Comparison of ENCODE assay signal across 13 mouse cellular contexts in genomic region chr5:128542049-128542448, GRCm38 (mm10). TPM values are rescaled to one million over a fixed set of nuclear protein-coding genes. Genes with fewer than 3 reads are reported as not detected.
DNase-seq lines count a peak whose midpoint lies in the region; ATAC-seq and TF ChIP-seq lines count a peak whose summit lies in the region.
"Had no signal": no experiment of that assay in that cellular context is flagged by ENCODE, and none has a peak within 500 bp of the region (broad histone marks: within the 10 kb centered on the region; RNA-seq: fewer than 3 reads in every experiment).

No protein-coding gene starts in this region.

- WGBS in lung, embryonic 16.5 days = 6% methylated on average over 10 of the region's 10 CpGs
- 21% methylated on average over 10 of the region's 10 CpGs for WGBS in neural tube, embryonic 15.5 days

- H3K4me2 ChIP-seq in lung, embryonic 16.5 days (ENCODE audit: low read depth, low read length) = peak overlapping the region; percentile 41
- peak overlapping the region; percentile 29 for H3K4me2 ChIP-seq in neural tube, embryonic 15.5 days
- H3K4me2 ChIP-seq: forebrain, embryonic 13.5 days had no signal

- no peak overlapping the region for H3K27ac ChIP-seq in gastrocnemius, adult 2 months
- peak overlapping the region; percentile 60 for H3K27ac ChIP-seq in lung, embryonic 16.5 days (ENCODE audit: low read length)
- H3K27ac ChIP-seq in neural tube, embryonic 15.5 days (replicated peaks) = no peak overlapping the region
- H3K27ac ChIP-seq: forebrain, embryonic 13.5 days; macrophage had no signal

- no peaks in the 10 kb centered on the region for H3K4me1 ChIP-seq in lung, embryonic 16.5 days (replicated peaks; ENCODE audit: control insufficient read depth, insufficient read depth, low read length)
- H3K4me1 ChIP-seq in neural tube, embryonic 15.5 days = peaks cover 9% of the 10 kb centered on the region; the same call in 1 of the 2 replicates

- no peaks in the 10 kb centered on the region for H3K27me3 ChIP-seq in lung, embryonic 16.5 days (ENCODE audit: control insufficient read depth, insufficient read depth, low read depth, low read length)
- no peaks in the 10 kb centered on the region for H3K27me3 ChIP-seq in neural tube, embryonic 15.5 days (replicated peaks)

- peak; percentile 22 for DNase-seq in gastrocnemius, adult 2 months
- DNase-seq in gastrocnemius, adult 18-20 months (ENCODE audit: low spot score) = no peak
- DNase-seq in lung, postnatal 14 days = no peak
- DNase-seq in kidney, postnatal 10 days = peak; percentile 61
- no peak for DNase-seq in right cerebral cortex, postnatal 10 days (ENCODE audit: low spot score in 2 of 2)
- no peak for DNase-seq in cerebellum, postnatal 10 days
- DNase-seq: cerebellum, adult 11 months; thymus, postnatal 4 days had no signal

- H3K9ac ChIP-seq in lung, embryonic 16.5 days (ENCODE audit: low read length) = no peak overlapping the region
- no peak overlapping the region for H3K9ac ChIP-seq in neural tube, embryonic 15.5 days (replicated peaks)
- H3K9ac ChIP-seq: forebrain, embryonic 13.5 days had no signal

- intact Hi-C loops in gastrocnemius, adult 2 months (cut with DNase I) = no loop called here

- H3K4me3 ChIP-seq in gastrocnemius, adult 2 months = peak overlapping the region; percentile 39
- H3K4me3 ChIP-seq in lung, embryonic 16.5 days (ENCODE audit: low read length) = no peak overlapping the region
- no peak overlapping the region for H3K4me3 ChIP-seq in neural tube, embryonic 15.5 days (replicated peaks)
- H3K4me3 ChIP-seq: forebrain, embryonic 13.5 days had no signal

- TF ChIP-seq CTCF in gastrocnemius, adult 2 months (IDR thresholded peaks at IDR 0.05) = no peak

- H3K36me3 ChIP-seq in lung, embryonic 16.5 days (ENCODE audit: control insufficient read depth, insufficient read depth, low read length) = no peaks in the 10 kb centered on the region
- H3K36me3 ChIP-seq in neural tube, embryonic 15.5 days = no peaks in the 10 kb centered on the region

- no peaks in the 10 kb centered on the region for H3K9me3 ChIP-seq in lung, embryonic 16.5 days (ENCODE audit: control insufficient read depth, low read length)
- H3K9me3 ChIP-seq in neural tube, embryonic 15.5 days (replicated peaks) = no peaks in the 10 kb centered on the region
- H3K9me3 ChIP-seq: forebrain, embryonic 13.5 days had no signal

- peak; percentile 87 for ATAC-seq in lung, embryonic 16.5 days (ENCODE audit: low read depth)
- no peak for ATAC-seq in neural tube, embryonic 15.5 days (ENCODE audit: low FRiP score)
- ATAC-seq: forebrain, embryonic 13.5 days had no signal

RNA-seq across cellular contexts. Expression of gene Fzd10, which starts 58.6 kb away (rescaled TPM):
- 1 to 10 TPM in 1 of 2 experiments, under 1 TPM in 1; 0.77 to 1.6 TPM for total RNA-seq in gastrocnemius, adult 2 months (2021)
- 1 to 10 TPM in 1 of 2 experiments, under 1 TPM in 1; 0.95 to 1.2 TPM for total RNA-seq in gastrocnemius, adult 18-20 months (2021)
- polyA plus RNA-seq in lung, embryonic 16.5 days (2015; fragmentation: Nextera tagmentation; extraction: Ambion mirVana) = 0.79 and 0.82 TPM in 2 replicates
- polyA plus RNA-seq in neural tube, embryonic 15.5 days (2015; fragmentation: Nextera tagmentation; extraction: Ambion mirVana) = 2.1 and 2.3 TPM in 2 replicates
- total RNA-seq: hematopoietic stem cell, adult 5-6 weeks had no signal
- polyA plus RNA-seq: macrophage had no signal

Comparison
In these comparisons a context has a peak if more than half of its experiments do, and no peak if none do; other contexts are left out.
1. DNase-seq: peak in gastrocnemius, adult 2 months (single experiment) and kidney, postnatal 10 days (single experiment); none in gastrocnemius, adult 18-20 months (single experiment), lung, postnatal 14 days (single experiment), right cerebral cortex, postnatal 10 days (0 of 2) and cerebellum, postnatal 10 days (0 of 2).